Mouse (Mus musculus): ENCODE results near the gene Prep.

Gene Prep

DNA sequence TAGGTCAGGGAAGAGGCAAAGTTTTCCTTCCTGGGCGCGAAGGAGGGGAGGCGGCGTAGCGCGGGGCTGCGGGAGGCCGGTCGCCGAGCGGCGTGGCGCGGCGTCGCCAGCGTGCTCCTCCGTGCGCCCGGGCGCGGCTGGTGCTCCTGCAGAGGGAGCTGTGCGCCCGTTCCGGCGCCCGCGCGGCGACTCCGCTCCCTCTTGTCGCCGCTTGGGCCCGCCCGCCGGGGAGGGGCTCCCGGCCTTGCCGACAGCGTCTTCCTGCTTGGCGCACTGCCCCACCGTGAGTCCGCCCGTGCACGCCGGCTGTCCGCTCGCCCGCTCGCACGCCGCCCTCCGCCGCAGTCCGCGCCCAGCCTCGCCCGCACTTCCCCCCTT lies at the start of gene Prep:
Gene Prep, plus strand, starts transcription at position 273 of the 378 bp plus-strand sequence.
- peak; percentile 95 for ATAC-seq (ENCODE audit: insufficient number of reproducible peaks, low FRiP score, low TSS enrichment)

DNA sequence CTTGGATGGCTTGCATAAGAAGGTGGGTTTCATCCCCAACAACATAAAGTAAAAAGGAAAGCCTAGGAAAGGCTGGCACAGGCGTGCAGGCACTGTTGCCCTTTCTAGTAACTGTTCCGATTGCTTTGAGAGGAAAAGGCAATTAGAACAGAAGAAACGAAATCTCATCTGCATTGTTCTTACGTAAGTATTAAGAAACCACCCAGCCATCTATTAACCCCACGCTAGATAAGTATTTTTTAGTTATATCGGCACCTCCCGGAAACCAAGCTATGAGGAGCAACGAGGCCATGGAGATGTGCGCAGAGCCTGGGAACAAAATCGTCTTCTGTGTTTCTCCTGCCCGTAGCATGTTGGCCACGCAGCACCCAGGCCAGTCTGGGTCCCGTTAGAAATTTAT lies 49.7 kb upstream of the Prep start:
- ATAC-seq (ENCODE audit: insufficient number of reproducible peaks, low FRiP score, low TSS enrichment), result no peak

DNA sequence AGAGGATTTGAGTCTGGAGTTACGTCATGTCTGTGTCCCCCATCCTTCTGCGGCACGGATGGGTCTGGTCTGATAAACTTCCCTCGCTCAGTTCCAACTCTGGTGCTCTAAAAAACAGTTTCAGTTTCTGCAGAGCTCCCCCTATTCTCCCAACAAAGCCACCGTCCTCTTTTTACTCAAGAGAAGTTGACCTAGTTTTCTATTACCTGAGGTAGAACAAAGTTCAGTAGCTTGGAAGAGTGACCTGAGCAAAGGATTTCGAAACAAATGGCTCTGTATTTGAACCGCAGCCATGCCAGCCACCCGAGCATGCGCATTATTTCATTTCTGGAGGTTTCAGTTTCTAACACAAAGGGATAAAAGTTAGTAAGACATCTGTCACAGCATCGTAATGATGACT lies 49.2 kb upstream of the Prep start:
- ATAC-seq (ENCODE audit: insufficient number of reproducible peaks, low FRiP score, low TSS enrichment), result no peak

- no peak for ATAC-seq (ENCODE audit: insufficient number of reproducible peaks, low FRiP score, low TSS enrichment)
Observed at GRCm38 (mm10) chr10:45019418-45019817, 47.6 kb upstream of the Prep start.

GRCm38 (mm10) chr10:45019849-45020248 lies 47.2 kb upstream of the Prep start:
- no peak for ATAC-seq (ENCODE audit: insufficient number of reproducible peaks, low FRiP score, low TSS enrichment)

- no peak for ATAC-seq (ENCODE audit: insufficient number of reproducible peaks, low FRiP score, low TSS enrichment)
Observed at GRCm38 (mm10) chr10:45020291-45020690, 46.7 kb upstream of the Prep start.

- no peak for ATAC-seq (ENCODE audit: insufficient number of reproducible peaks, low FRiP score, low TSS enrichment)
Observed at GRCm38 (mm10) chr10:45025184-45025583, 41.8 kb upstream of the Prep start.

- no peak for ATAC-seq (ENCODE audit: insufficient number of reproducible peaks, low FRiP score, low TSS enrichment)
Observed at GRCm38 (mm10) chr10:45026935-45027334, 40.1 kb upstream of the Prep start.

DNA sequence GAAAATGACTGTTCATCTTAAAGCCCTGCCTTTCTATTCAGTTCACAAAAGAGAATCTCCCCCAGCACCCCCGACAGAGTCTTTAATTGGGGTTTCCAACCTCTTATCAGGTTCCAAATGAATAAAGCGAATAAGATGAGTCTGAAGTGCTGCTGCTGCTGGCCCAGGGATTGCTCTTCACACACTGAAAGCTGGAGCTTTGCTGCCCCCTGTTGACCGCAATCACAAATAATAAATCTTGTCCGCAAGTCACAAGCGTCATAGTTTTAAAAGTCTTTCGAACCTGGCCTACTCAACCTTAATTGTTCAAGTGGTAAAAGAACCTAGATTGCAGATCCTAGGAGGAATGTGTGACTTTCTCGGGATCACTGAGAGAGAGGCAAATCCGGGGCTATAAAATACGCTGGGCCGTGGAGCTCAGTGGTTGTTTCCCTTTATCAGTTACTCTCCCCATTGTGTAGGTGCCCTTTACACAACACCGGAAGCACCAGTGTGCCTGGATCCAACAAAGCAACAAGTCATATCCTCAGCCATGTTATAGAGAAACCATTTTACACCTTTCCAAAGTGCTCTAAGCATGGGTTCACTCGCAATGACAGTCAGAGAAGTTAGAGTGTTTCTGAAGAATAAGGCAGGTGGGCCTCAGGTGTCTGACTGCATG lies 21.6 kb upstream of the Prep start:
- ATAC-seq (ENCODE audit: insufficient number of reproducible peaks, low FRiP score, low TSS enrichment), result peak; percentile 59

DNA sequence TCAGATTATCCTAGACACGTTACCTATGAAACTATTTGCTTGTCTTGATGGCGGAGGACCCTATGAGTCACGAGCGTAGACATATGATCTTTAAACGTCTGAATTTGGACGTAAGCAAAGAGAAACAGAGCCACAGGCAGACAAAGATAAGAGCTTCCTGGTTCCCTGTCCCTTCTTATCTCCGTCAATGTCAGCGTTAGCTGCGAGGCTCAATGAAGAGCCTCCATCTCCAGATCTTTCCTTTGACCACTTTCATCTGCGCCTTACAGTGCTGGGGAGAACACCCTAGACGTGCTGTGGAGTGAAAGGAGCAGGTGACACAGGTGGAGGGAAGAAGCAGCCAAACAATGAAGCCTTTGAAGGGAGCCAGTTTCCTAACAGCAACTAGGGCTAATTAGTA lies 18.8 kb upstream of the Prep start:
- ATAC-seq (ENCODE audit: insufficient number of reproducible peaks, low FRiP score, low TSS enrichment), result no peak

- ATAC-seq (ENCODE audit: insufficient number of reproducible peaks, low FRiP score, low TSS enrichment), result no peak
Observed at GRCm38 (mm10) chr10:45048622-45049021, 18.4 kb upstream of the Prep start.

GRCm38 (mm10) chr10:45051125-45051744 lies 15.8 kb upstream of the Prep start:
- ATAC-seq (ENCODE audit: insufficient number of reproducible peaks, low FRiP score, low TSS enrichment), result peak; percentile 63

- ATAC-seq (ENCODE audit: insufficient number of reproducible peaks, low FRiP score, low TSS enrichment), result no peak
Observed at GRCm38 (mm10) chr10:45058361-45058760, 8.6 kb upstream of the Prep start.

DNA sequence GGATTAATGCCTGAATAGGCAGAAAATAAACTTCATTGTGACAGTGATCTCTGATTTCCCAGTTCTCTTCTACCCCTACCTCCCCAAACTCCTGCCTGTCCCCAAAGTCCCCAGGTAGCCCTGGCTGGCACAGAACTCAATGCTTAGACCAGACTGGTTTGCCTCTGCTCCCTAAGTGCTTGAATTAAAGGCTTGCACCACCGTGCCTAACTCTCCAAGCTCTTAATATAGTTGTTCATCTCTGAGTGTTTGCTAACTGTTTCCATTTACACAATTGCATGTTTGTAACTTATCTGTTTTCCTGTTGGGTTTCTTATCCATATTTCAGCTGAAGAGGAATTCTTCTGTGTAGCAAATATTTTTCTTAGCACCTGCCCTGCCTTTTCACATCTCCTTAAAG lies 6.2 kb upstream of the Prep start:
- no peak for ATAC-seq (ENCODE audit: insufficient number of reproducible peaks, low FRiP score, low TSS enrichment)

DNA sequence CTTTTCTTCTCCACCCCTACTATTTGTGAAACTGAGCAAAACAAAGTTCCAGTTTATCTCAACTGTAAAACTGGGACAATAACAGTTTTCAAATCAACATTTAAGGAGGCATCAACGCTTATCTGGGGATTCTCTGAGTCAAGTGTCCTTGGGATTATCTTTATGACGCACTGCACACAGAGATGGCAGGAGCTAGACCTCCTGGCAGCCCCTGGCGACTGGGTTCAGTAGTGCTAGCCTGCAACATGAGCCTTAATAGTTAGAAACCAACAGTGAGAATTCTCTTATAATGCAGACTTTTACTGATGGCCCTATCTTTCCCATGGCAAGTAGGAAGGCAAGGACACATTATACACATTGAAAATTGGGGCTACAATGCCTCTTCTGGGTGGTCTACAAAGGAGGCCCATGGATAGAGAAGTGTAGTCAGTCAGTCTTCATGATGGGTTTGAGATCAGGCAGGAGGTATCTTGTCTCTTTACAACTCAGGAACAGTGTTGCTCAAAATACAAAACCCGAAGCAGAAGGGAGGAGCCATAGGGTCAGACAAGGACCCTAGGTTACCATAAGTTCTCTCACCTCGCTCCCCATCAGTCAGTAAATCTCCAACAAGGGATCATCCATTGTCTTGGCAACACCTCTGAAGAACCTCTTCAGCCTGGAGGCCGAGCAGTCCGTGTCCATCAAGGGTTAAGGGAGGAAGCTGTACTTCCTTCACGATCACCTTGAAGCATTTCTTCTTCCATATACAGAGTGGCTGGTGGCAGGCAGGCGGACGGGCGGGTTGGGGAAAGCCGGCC lies 672 bp upstream of the Prep start:
- peak; percentile 16; the same call in 1 of the 2 replicates for ATAC-seq (ENCODE audit: insufficient number of reproducible peaks, low FRiP score, low TSS enrichment)

- peak; percentile 36; the same call in 1 of the 2 replicates for ATAC-seq (ENCODE audit: insufficient number of reproducible peaks, low FRiP score, low TSS enrichment)
Observed at GRCm38 (mm10) chr10:45067436-45067925, 478 bp downstream of the Prep start.

GRCm38 (mm10) chr10:45069557-45069956 lies 2.6 kb downstream of the Prep start:
- no peak for ATAC-seq (ENCODE audit: insufficient number of reproducible peaks, low FRiP score, low TSS enrichment)

DNA sequence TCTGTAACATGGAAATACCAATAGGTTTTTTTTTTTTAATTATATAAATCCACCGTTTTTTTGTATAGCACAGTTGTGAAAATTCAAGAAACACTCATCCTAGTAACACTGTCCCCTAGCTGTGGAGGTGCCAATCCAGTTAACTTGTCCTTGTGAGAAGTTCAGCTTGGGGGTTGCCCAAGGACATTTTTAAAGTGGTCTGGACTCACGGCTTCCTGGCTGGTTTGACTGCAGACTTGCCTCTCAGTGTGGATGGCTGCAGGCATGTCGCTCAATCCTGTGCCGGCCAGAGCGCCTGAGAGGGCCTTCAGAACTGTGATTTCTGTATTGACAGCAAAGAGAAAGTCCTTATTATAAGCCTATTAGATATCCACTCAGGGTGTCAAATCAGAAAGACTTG lies 3.4 kb downstream of the Prep start:
- ATAC-seq (ENCODE audit: insufficient number of reproducible peaks, low FRiP score, low TSS enrichment), result no peak

DNA sequence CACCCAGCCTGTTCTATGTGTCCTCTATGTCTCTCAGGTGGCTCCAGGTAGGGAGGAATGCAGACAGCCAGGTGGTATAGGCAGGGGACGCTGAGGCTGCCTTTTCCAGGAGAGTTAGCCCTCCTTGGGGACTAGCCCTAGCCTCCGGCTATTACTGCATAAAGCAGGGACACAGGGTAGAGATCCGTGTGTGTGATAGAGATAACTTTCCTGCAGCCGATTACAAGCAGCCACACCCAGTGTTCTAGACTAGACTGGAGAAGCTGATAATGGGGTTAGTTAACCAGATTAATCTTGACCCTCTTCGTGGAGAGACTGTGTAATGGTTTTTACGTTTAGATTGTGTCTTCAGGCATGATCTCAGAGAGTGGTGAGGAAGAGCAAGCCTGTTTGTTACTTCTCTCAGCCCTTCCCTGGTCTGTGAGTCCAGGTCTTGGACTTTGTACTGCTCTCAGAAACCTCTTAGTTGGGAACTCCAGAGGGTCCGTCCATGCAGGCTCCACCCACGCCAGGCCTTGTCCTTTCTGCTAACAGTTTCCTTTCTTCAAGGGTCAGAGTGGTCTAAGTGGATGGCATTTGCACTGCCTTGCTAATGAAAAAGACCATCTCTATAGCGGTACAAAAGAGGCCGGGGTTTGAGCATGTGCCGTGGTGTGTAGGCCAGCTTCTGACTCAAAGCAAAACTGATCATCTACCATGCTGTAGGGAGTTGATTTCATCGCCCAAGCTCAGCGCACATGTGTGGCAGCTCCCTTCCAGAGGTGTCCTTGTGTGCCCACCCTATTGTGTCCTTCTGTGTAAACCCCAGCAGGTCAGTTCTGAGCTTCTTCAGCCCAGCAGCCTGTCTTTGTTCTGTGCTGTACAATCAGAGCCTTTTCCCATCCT lies 4.2 kb downstream of the Prep start:
- no peak for ATAC-seq (ENCODE audit: insufficient number of reproducible peaks, low FRiP score, low TSS enrichment)

GRCm38 (mm10) chr10:45072339-45072738 lies 5.3 kb downstream of the Prep start:
- ATAC-seq (ENCODE audit: insufficient number of reproducible peaks, low FRiP score, low TSS enrichment), result no peak

Data from cerebellum, adult (tissue).